Mouse (Mus musculus): Measurements from ENCODE around the gene Ddx54. TPM values are rescaled to one million over a fixed set of nuclear protein-coding genes. Genes with fewer than 3 reads are reported as not detected.

Gene Ddx54
- polyA plus RNA-seq, 1 experiment from 2014 or later = 16.2 TPM

DNA sequence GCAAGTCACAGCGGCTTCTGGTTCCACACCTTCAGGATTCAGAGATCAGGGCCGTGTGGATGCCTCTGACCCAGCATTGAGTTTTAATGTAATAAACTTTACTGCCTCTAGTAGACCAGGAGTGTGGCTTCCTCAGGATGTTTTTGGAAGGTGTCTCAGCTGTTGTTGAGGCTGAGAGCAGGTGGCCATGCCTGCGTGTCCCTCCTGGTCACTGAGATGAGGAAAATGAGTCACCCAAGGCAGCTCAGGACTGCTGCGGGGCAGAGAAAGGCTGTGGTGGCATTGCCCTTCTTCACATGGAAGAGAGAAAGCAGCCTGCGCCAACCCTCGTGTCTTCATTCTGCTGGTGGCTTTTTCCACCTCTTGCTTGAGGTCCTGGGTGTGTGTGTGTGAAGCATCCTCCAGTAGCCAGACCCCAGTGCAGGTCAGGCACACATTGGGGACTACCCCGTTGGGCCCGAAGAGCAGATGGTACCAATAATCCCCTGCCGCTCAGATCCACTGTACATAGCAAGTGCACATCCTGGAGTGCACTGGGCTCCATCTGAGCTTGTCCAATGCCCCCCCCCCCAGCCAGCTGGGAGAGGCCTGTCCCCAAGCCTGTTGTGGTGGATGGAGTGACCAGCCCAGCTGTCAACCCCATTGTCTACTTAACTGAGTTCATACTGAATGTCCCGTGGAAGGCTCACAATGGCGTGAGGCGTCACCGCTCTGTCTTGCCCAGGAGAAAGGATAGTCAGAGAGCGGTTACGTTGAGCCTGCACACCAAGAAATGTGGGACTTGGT lies 15.2 kb downstream of the Ddx54 start:
- ATAC-seq (ENCODE audit: insufficient read depth) = no peak
- Histone ChIP-seq H3K4me1 (replicated peaks) (peaks cover 5% of the 10 kb centered on the region; the same call in 1 of the 2 replicates), H3K4me2 (no peak overlapping the region), H3K9ac (no peak overlapping the region), H3K36me3 (replicated peaks) (peaks cover 46% of the 10 kb centered on the region), H3K27ac (replicated peaks) (no peak overlapping the region), H3K4me3 (replicated peaks) (no peak overlapping the region), H3K27me3 (peaks cover 32% of the 10 kb centered on the region), H3K9me3 (replicated peaks) (no peaks in the 10 kb centered on the region)
- WGBS (ENCODE audit: insufficient replicate concordance) = 81% methylated on average over 15 of the region's 15 CpGs

DNA sequence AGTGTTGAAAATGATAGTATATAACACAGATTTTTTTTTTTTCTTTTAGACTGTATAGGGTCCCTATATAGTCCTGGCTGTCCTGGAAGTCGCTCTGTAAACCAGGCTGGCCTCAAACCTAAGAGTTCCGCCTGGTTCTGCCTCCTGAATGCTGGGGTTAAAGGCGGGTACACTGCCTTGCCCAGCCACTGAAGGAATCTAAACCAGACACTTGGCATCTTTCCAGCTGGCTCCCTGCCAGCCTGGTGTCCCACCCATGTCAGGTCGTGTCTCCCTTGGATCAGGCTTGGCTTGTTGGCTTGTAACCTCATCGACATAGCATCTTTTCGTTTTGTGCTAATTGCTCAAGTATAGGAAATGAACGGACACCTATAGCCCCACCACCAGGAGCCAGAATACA lies 16.1 kb downstream of the Ddx54 start:
- ATAC-seq (ENCODE audit: insufficient read depth) = no peak
- Histone ChIP-seq H3K27ac (replicated peaks) (no peak overlapping the region), H3K27me3 (peaks cover 40% of the 10 kb centered on the region), H3K4me3 (replicated peaks) (no peak overlapping the region), H3K36me3 (replicated peaks) (peaks cover 37% of the 10 kb centered on the region), H3K9me3 (replicated peaks) (no peaks in the 10 kb centered on the region), H3K4me2 (no peak overlapping the region), H3K9ac (no peak overlapping the region), H3K4me1 (replicated peaks) (peaks cover 5% of the 10 kb centered on the region; the same call in 1 of the 2 replicates)
- WGBS (ENCODE audit: insufficient replicate concordance) = 56% methylated on average over 7 of the region's 7 CpGs

DNA sequence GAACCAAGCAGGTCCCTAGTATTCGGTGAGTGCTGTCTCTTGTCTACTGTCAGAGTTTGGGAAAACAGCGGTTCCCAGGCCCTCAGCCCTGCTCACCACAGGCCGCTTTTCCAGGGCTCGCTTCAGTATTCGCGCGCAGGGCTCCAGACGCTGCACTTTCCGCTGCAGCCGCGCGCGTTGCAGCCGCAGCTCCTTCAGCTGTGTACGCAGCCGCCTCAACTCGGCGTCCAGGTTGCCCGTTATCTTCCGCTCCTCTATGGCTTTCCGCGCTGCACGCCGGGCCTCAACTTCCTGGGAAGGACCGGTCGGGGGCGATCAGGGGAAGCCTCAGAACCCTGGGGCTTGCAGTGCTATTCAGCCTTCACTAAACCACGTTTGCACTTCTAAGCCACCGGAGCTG lies 18.6 kb downstream of the Ddx54 start:
- no peak overlapping the region for H3K4me2 ChIP-seq
- no peaks in the 10 kb centered on the region for H3K9me3 ChIP-seq (replicated peaks)
- H3K36me3 ChIP-seq (replicated peaks) = peaks cover 14% of the 10 kb centered on the region
- peaks cover 53% of the 10 kb centered on the region for H3K27me3 ChIP-seq
- no peak overlapping the region for H3K27ac ChIP-seq (replicated peaks)
- no peak overlapping the region for H3K4me3 ChIP-seq (replicated peaks)
- 7% methylated on average over 29 of the region's 29 CpGs for WGBS (ENCODE audit: insufficient replicate concordance)
- peaks cover 5% of the 10 kb centered on the region; the same call in 1 of the 2 replicates for H3K4me1 ChIP-seq (replicated peaks)
- ATAC-seq (ENCODE audit: insufficient read depth) = no peak
- no peak overlapping the region for H3K9ac ChIP-seq

DNA sequence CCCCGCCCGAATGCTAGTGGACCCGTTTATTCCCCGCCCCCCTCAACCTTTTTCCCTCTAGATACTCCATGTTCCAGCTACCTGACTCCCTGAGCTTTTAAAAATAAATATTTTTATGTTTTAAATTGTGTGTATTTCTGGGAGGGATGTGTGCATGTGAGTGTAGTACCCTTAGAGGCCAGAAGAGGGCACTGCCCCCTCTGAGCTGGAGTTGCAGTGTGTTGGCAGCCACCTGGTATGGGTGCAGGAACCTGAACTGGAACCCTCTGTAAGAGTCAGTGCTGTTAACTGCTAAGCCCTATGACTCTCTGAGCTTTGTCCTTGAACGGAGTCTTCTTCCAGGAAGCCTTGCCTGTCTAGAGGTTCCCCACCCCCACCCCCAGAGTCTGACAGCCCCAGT lies 19.4 kb downstream of the Ddx54 start:
- Histone ChIP-seq H3K9me3 (replicated peaks) (no peaks in the 10 kb centered on the region), H3K27me3 (peaks cover 53% of the 10 kb centered on the region), H3K4me2 (no peak overlapping the region), H3K27ac (replicated peaks) (no peak overlapping the region), H3K9ac (no peak overlapping the region), H3K36me3 (replicated peaks) (peaks cover 6% of the 10 kb centered on the region), H3K4me1 (replicated peaks) (peaks cover 5% of the 10 kb centered on the region; the same call in 1 of the 2 replicates), H3K4me3 (replicated peaks) (no peak overlapping the region)
- 78% methylated on average over 5 of the region's 5 CpGs for WGBS (ENCODE audit: insufficient replicate concordance)
- no peak for ATAC-seq (ENCODE audit: insufficient read depth)

DNA sequence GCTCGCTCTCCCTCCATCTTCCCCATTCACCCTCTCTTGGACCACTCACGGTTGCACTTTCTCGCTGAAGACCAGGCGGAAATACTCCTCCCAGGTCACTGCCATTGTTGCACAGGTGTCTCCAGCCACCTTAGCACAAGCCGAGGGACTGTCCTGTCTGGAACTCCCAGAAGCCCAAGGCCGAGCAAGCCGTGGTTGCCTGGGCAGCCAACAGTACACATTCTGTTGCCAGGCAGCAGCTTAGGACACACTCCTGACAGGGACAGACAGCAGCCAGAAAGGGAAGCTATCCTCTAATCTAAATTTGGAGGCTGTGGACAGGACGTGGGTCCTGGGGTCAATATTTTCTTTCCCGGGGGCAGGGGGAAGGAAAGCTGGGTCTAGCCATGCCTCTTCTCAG lies 21.6 kb downstream of the Ddx54 start, which contains the start of gene Cfap73:
TSS of gene Cfap73 (minus strand) at position 105 of the 400 bp plus-strand sequence.
- Histone ChIP-seq H3K27ac (replicated peaks) (no peak within 1 kb of the TSS), H3K36me3 (replicated peaks) (no peaks in the 10 kb centered on the region), H3K9ac (no peak within 1 kb of the TSS), H3K9me3 (replicated peaks) (no peaks in the 10 kb centered on the region), H3K4me1 (replicated peaks) (no peaks in the 10 kb centered on the region), H3K4me3 (replicated peaks) (no peak within 1 kb of the TSS), H3K4me2 (no peak within 1 kb of the TSS), H3K27me3 (peaks cover 53% of the 10 kb centered on the region)
- WGBS (ENCODE audit: insufficient replicate concordance) = 42% methylated on average over 9 of the region's 9 CpGs
- ATAC-seq (ENCODE audit: insufficient read depth) = no peak

DNA sequence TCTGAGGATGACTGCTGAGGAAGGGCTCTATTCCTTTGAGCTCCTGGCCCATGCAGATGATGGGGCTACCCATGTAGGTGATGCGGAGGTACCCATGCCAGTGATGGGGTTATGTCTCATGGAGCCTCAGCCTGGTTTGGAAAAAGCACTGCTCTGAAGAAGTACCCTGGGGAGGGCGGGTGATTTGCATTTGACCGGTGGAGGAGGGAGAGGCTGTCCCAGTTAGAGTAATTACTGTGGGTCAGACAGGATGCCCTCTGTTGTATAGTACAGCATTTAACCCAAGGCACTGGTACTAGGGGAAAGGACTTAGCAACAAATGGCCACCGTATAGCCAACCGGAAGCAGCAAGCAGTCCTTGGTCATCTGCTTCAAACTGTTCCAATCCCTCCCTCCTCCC lies 22.3 kb downstream of the Ddx54 start:
- H3K27ac ChIP-seq (replicated peaks) = no peak overlapping the region
- no peaks in the 10 kb centered on the region for H3K4me1 ChIP-seq (replicated peaks)
- 36% methylated on average over 5 of the region's 5 CpGs for WGBS (ENCODE audit: insufficient replicate concordance)
- peaks cover 49% of the 10 kb centered on the region for H3K27me3 ChIP-seq
- no peaks in the 10 kb centered on the region for H3K9me3 ChIP-seq (replicated peaks)
- H3K9ac ChIP-seq = no peak overlapping the region
- ATAC-seq (ENCODE audit: insufficient read depth) = no peak
- no peaks in the 10 kb centered on the region for H3K36me3 ChIP-seq (replicated peaks)
- no peak overlapping the region for H3K4me3 ChIP-seq (replicated peaks)
- H3K4me2 ChIP-seq = no peak overlapping the region

DNA sequence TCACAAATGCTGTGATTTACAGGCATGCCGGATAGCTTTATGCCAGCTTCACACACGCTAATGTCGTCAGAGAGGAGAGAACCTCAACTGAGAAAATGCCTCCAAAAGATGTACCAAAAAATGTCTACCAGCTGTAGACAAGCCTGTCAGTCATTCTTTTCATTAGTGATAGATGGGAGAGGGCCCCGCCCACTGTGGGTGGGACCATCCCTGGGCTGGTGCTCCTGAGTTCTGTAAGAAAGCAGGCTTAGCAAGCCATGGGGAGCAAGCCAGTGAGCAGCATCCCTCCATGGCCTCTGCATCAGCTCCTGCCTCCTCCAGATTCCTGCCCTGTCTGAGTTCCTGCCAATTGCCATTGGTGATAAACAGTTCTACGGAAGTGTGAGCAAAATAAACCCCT lies 23.1 kb downstream of the Ddx54 start:
- Histone ChIP-seq H3K27me3 (peaks cover 41% of the 10 kb centered on the region), H3K4me1 (replicated peaks) (no peaks in the 10 kb centered on the region), H3K4me2 (no peak overlapping the region), H3K9ac (no peak overlapping the region), H3K36me3 (replicated peaks) (no peaks in the 10 kb centered on the region), H3K9me3 (replicated peaks) (no peaks in the 10 kb centered on the region), H3K27ac (replicated peaks) (no peak overlapping the region), H3K4me3 (replicated peaks) (no peak overlapping the region)
- 62% methylated on average over 5 of the region's 5 CpGs for WGBS (ENCODE audit: insufficient replicate concordance)
- ATAC-seq (ENCODE audit: insufficient read depth) = no peak

DNA sequence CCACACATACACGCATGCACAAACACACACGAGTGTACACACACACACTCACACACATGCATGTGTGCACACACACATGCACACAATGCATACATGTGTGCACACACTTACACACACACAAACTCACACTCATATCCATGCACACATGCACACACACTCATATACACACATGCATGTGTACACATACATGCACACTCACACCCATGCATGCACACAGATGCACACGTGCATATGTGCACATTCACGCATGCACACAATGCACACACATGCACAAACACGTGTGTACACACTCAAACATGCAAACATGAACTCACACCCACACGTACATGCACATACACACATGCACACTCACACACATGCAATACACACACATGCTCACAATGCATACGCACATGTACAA lies 27.6 kb downstream of the Ddx54 start:
- Histone ChIP-seq H3K9me3 (replicated peaks) (no peaks in the 10 kb centered on the region), H3K9ac (no peak overlapping the region), H3K4me3 (replicated peaks) (no peak overlapping the region), H3K27me3 (peaks cover 18% of the 10 kb centered on the region), H3K27ac (replicated peaks) (no peak overlapping the region), H3K4me1 (replicated peaks) (no peaks in the 10 kb centered on the region), H3K36me3 (replicated peaks) (no peaks in the 10 kb centered on the region), H3K4me2 (no peak overlapping the region)
- no peak for ATAC-seq (ENCODE audit: insufficient read depth)
- 62% methylated on average over 7 of the region's 7 CpGs for WGBS (ENCODE audit: insufficient replicate concordance)

DNA sequence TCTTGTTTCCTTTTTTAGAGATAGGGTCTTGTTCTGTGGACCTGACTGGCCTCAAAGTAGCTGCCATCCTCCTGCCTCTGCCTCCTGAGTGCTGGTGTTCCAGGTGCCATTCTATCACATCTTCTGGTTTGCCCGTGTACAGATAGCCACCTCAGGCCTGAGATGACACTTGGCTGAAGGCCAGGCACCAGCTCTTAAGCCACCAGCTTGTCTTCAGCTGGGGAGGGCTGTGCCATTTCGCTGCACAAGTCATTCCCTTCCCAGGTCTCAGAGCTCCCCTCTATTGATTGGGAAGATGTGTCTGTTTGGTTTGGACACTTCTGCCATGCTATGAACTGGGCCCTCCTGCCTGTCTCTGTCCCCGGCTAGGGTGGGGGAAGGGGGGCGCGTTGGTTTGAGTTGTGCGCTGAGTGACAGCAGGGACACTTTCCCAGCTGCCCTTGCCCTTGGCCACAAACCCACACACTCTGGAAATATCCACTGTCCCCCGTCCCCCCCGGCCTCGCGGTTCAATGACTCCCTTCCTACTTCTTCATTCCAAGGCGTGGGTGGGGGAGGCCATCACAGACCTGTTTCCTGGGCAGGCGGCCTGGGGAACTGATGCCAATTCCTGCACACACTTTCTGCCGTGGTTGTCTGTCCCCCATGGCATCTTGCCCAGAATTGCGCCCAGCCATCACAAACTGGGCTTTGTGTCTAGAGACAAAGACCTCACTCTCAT lies 31.0 kb downstream of the Ddx54 start:
- no peak overlapping the region for H3K4me2 ChIP-seq
- peaks cover 7% of the 10 kb centered on the region for H3K4me1 ChIP-seq (replicated peaks)
- H3K9me3 ChIP-seq (replicated peaks) = no peaks in the 10 kb centered on the region
- H3K27me3 ChIP-seq = peaks cover 45% of the 10 kb centered on the region
- H3K36me3 ChIP-seq (replicated peaks) = no peaks in the 10 kb centered on the region
- no peak overlapping the region for H3K9ac ChIP-seq
- H3K27ac ChIP-seq (replicated peaks) = no peak overlapping the region
- no peak for ATAC-seq (ENCODE audit: insufficient read depth)
- WGBS (ENCODE audit: insufficient replicate concordance) = 17% methylated on average over 14 of the region's 14 CpGs
- H3K4me3 ChIP-seq (replicated peaks) = no peak overlapping the region

DNA sequence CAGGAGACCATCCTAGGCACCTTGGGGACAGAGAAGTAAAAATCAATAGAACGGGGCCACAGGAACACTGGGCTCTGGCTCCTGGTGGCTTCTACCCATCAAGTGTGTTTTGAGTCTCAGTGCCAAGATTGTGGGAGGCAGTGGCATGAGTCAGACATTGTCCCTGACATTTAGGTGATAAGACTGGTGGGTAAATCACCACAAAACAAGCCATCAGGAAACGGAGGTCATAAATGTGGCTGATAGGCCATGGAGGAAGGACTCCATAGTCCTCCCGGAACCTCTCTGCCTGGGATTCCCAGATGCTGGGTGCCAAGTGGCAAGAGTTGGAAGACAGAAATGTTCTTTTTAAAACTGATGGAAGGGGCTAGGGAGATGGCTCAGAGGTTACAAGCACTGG lies 31.7 kb downstream of the Ddx54 start:
- 17% methylated on average over 3 of the region's 3 CpGs for WGBS (ENCODE audit: insufficient replicate concordance)
- Histone ChIP-seq H3K4me2 (no peak overlapping the region), H3K9ac (no peak overlapping the region), H3K36me3 (replicated peaks) (no peaks in the 10 kb centered on the region), H3K4me1 (replicated peaks) (peaks cover 14% of the 10 kb centered on the region), H3K4me3 (replicated peaks) (no peak overlapping the region), H3K27ac (replicated peaks) (no peak overlapping the region), H3K27me3 (peaks cover 52% of the 10 kb centered on the region), H3K9me3 (replicated peaks) (no peaks in the 10 kb centered on the region)
- no peak for ATAC-seq (ENCODE audit: insufficient read depth)

DNA sequence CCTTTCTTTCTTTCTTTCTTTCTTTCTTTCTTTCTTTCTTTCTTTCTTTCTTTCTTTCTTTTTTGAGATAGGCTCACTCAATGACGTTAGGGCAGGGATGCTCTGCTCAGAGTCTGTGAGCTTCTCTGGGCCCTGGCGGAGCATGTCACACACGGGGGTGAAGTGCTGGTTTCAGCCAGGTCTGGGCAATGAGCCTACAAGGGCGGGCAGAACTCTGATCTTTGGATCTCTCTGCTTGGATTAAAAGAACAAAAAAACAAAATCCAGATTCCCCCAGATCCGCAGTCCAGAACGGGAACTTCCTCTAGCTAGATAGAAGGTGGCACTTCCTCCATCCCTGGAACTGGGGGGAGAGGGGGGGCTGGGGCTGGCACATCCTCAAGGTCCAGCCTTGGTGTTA lies 33.3 kb downstream of the Ddx54 start:
- Histone ChIP-seq H3K27ac (replicated peaks) (no peak overlapping the region), H3K4me1 (replicated peaks) (peaks cover 17% of the 10 kb centered on the region), H3K9ac (no peak overlapping the region), H3K4me3 (replicated peaks) (no peak overlapping the region), H3K9me3 (replicated peaks) (no peaks in the 10 kb centered on the region), H3K36me3 (replicated peaks) (no peaks in the 10 kb centered on the region), H3K27me3 (peaks cover 69% of the 10 kb centered on the region), H3K4me2 (no peak overlapping the region)
- WGBS (ENCODE audit: insufficient replicate concordance) = 37% methylated on average over 6 of the region's 6 CpGs
- ATAC-seq (ENCODE audit: insufficient read depth) = no peak
